Mouse (Mus musculus): ENCODE measurements around the gene Ganc. TPM values are rescaled to one million over a fixed set of nuclear protein-coding genes. Genes with fewer than 3 reads are reported as not detected.

Gene Ganc
- polyA plus RNA-seq, 1 experiment from 2014 or later = 9.9 TPM

DNA sequence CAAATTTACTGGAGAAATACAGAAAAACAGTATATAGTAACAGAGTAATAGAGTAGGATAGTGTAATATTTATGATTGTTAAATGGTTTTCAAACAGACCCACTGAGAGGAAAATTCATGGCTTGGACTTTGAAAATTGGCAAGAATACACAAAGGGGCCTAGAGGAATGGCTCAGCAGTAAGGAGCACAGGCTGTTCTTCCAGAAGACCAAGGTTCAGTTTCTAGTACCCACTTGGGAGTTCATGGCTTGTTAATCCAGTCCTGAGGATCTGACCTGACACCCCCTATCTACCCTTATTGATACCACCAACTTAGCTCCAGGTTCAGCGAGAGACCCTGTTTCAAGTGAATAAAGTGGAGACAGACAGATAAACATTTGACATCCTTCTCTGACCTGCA lies 5.7 kb upstream of the Ganc start:
- peaks cover 20% of the 10 kb centered on the region for H3K36me3 ChIP-seq (ENCODE audit: control insufficient read depth, insufficient read depth, low read length)
- H3K27me3 ChIP-seq (ENCODE audit: control insufficient read depth, insufficient read depth, low read depth, low read length) = no peaks in the 10 kb centered on the region
- WGBS = 96% methylated on average over 1 of the region's 1 CpGs
- no peak overlapping the region for H3K4me3 ChIP-seq (ENCODE audit: low read length)
- no peak overlapping the region for H3K9ac ChIP-seq (ENCODE audit: low read length)
- no peak overlapping the region for H3K27ac ChIP-seq (ENCODE audit: low read length)
- H3K4me1 ChIP-seq (replicated peaks; ENCODE audit: control insufficient read depth, insufficient read depth, low read length) = peaks cover 6% of the 10 kb centered on the region
- H3K4me2 ChIP-seq (ENCODE audit: low read depth, low read length) = no peak overlapping the region
- H3K9me3 ChIP-seq (ENCODE audit: control insufficient read depth, low read length) = no peaks in the 10 kb centered on the region
- ATAC-seq (ENCODE audit: low read depth) = no peak

DNA sequence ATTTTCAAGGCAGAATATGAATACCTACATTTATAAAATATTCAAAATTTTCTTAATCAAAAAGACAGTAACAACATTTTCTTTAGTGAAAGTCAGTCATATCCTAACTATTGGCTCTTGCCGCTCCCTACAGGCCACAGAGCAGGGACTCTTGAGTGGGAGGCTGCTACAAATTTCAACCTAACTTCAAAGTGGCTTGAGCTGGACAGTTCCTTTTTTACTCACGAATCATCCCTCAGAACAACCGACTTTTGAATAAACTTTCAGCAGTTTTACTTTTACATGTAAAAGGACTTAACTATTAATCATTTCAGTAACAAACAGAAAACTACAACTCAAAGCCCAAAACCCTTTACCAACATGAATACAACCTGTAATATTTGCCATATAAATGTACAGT lies 883 bp upstream of the Ganc start:
- H3K27me3 ChIP-seq (ENCODE audit: control insufficient read depth, insufficient read depth, low read depth, low read length) = no peaks in the 10 kb centered on the region
- H3K9ac ChIP-seq (ENCODE audit: low read length) = peak overlapping the region; percentile 41; the same call in 1 of the 2 replicates
- ATAC-seq (ENCODE audit: low read depth) = no peak

GRCm38 (mm10) chr2:120403986-120404822 lies 508 bp downstream of the Ganc start, which contains the start of gene Tmem87a:
TSS of gene Tmem87a (minus strand) at chr2:120404113.
- peak within 1 kb of the TSS; percentile 78 for H3K4me2 ChIP-seq (ENCODE audit: low read depth, low read length)
- H3K27ac ChIP-seq (ENCODE audit: low read length) = peak within 1 kb of the TSS; percentile 97
- WGBS = under 1% methylated on average over 34 of the region's 34 CpGs
- ATAC-seq (ENCODE audit: low read depth) = peak; percentile 100
- no peaks in the 10 kb centered on the region for H3K9me3 ChIP-seq (ENCODE audit: control insufficient read depth, low read length)
- no peaks in the 10 kb centered on the region for H3K36me3 ChIP-seq (ENCODE audit: control insufficient read depth, insufficient read depth, low read length)
- no peaks in the 10 kb centered on the region for H3K27me3 ChIP-seq (ENCODE audit: control insufficient read depth, insufficient read depth, low read depth, low read length)
- H3K9ac ChIP-seq (ENCODE audit: low read length) = peak within 1 kb of the TSS; percentile 82
- H3K4me1 ChIP-seq (replicated peaks; ENCODE audit: control insufficient read depth, insufficient read depth, low read length) = peaks cover 9% of the 10 kb centered on the region
- peak within 1 kb of the TSS; percentile 79 for H3K4me3 ChIP-seq (ENCODE audit: low read length)

More for the DNA sequence above, 883 bp upstream of the Ganc start:
- no peak overlapping the region for H3K27ac ChIP-seq (ENCODE audit: low read length)
- H3K36me3 ChIP-seq (ENCODE audit: control insufficient read depth, insufficient read depth, low read length) = no peaks in the 10 kb centered on the region
- peak overlapping the region; percentile 79 for H3K4me3 ChIP-seq (ENCODE audit: low read length)
- H3K4me2 ChIP-seq (ENCODE audit: low read depth, low read length) = peak overlapping the region; percentile 60
- peaks cover 9% of the 10 kb centered on the region for H3K4me1 ChIP-seq (replicated peaks; ENCODE audit: control insufficient read depth, insufficient read depth, low read length)
- no peaks in the 10 kb centered on the region for H3K9me3 ChIP-seq (ENCODE audit: control insufficient read depth, low read length)
- WGBS = 26% methylated on average over 3 of the region's 3 CpGs

- Histone ChIP-seq H3K9ac (ENCODE audit: low read length) (peak overlapping the region; percentile 78), H3K36me3 (ENCODE audit: control insufficient read depth, insufficient read depth, low read length) (no peaks in the 10 kb centered on the region), H3K27me3 (ENCODE audit: control insufficient read depth, insufficient read depth, low read depth, low read length) (no peaks in the 10 kb centered on the region), H3K4me2 (ENCODE audit: low read depth, low read length) (peak overlapping the region; percentile 78), H3K27ac (ENCODE audit: low read length) (peak overlapping the region; percentile 97), H3K9me3 (ENCODE audit: control insufficient read depth, low read length) (no peaks in the 10 kb centered on the region), H3K4me3 (ENCODE audit: low read length) (peak overlapping the region; percentile 79), H3K4me1 (replicated peaks; ENCODE audit: control insufficient read depth, insufficient read depth, low read length) (peaks cover 9% of the 10 kb centered on the region)
- ATAC-seq (ENCODE audit: low read depth) = no peak
- WGBS = 16% methylated on average over 14 of the region's 14 CpGs
Measured at GRCm38 (mm10) chr2:120404823-120405765, 1.4 kb downstream of the Ganc start.

- Histone ChIP-seq H3K4me2 (ENCODE audit: low read depth, low read length) (no peak overlapping the region), H3K27ac (ENCODE audit: low read length) (no peak overlapping the region), H3K9ac (ENCODE audit: low read length) (no peak overlapping the region), H3K27me3 (ENCODE audit: control insufficient read depth, insufficient read depth, low read depth, low read length) (no peaks in the 10 kb centered on the region), H3K36me3 (ENCODE audit: control insufficient read depth, insufficient read depth, low read length) (no peaks in the 10 kb centered on the region), H3K4me1 (replicated peaks; ENCODE audit: control insufficient read depth, insufficient read depth, low read length) (no peaks in the 10 kb centered on the region), H3K9me3 (ENCODE audit: control insufficient read depth, low read length) (no peaks in the 10 kb centered on the region), H3K4me3 (ENCODE audit: low read length) (no peak overlapping the region)
- ATAC-seq (ENCODE audit: low read depth) = no peak
- WGBS = 86% methylated on average over 3 of the region's 3 CpGs
Measured at GRCm38 (mm10) chr2:120411096-120411628, 7.5 kb downstream of the Ganc start.

GRCm38 (mm10) chr2:120414113-120414512 lies 10.4 kb downstream of the Ganc start:
- H3K4me2 ChIP-seq (ENCODE audit: low read depth, low read length) = no peak overlapping the region
- no peak for ATAC-seq (ENCODE audit: low read depth)

GRCm38 (mm10) chr2:120414738-120415414 lies 11.2 kb downstream of the Ganc start:
- no peaks in the 10 kb centered on the region for H3K4me1 ChIP-seq (replicated peaks; ENCODE audit: control insufficient read depth, insufficient read depth, low read length)
- H3K4me3 ChIP-seq (ENCODE audit: low read length) = no peak overlapping the region
- no peaks in the 10 kb centered on the region for H3K36me3 ChIP-seq (ENCODE audit: control insufficient read depth, insufficient read depth, low read length)
- H3K27me3 ChIP-seq (ENCODE audit: control insufficient read depth, insufficient read depth, low read depth, low read length) = no peaks in the 10 kb centered on the region
- no peaks in the 10 kb centered on the region for H3K9me3 ChIP-seq (ENCODE audit: control insufficient read depth, low read length)
- H3K27ac ChIP-seq (ENCODE audit: low read length) = no peak overlapping the region
- ATAC-seq (ENCODE audit: low read depth) = no peak
- no peak overlapping the region for H3K9ac ChIP-seq (ENCODE audit: low read length)
- 62% methylated on average over 1 of the region's 1 CpGs for WGBS
- no peak overlapping the region for H3K4me2 ChIP-seq (ENCODE audit: low read depth, low read length)

More at GRCm38 (mm10) chr2:120414113-120414512, 10.4 kb downstream of the Ganc start:
- Histone ChIP-seq H3K36me3 (ENCODE audit: control insufficient read depth, insufficient read depth, low read length) (no peaks in the 10 kb centered on the region), H3K4me1 (replicated peaks; ENCODE audit: control insufficient read depth, insufficient read depth, low read length) (no peaks in the 10 kb centered on the region), H3K9ac (ENCODE audit: low read length) (no peak overlapping the region), H3K27ac (ENCODE audit: low read length) (no peak overlapping the region), H3K4me3 (ENCODE audit: low read length) (no peak overlapping the region), H3K9me3 (ENCODE audit: control insufficient read depth, low read length) (no peaks in the 10 kb centered on the region), H3K27me3 (ENCODE audit: control insufficient read depth, insufficient read depth, low read depth, low read length) (no peaks in the 10 kb centered on the region)

DNA sequence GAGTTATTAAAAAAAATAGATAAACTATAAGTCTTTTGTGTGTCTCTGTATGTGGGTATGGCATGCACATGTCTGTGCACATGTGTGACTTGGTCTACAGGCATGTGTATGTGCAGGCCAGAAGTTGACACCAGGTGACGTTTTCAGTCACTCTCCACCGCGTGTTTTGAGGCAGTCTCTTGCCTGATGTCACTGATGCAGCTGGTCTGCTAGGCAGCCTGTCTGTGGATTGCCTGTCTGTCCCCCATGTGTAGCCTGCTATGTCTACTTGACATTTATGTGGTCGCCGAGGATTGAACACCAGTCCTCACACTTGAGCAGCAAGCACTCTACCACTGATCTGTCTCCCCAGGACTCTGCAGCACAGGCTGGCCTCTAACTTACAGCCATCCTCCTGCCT lies 20.7 kb downstream of the Ganc start:
- no peak overlapping the region for H3K4me3 ChIP-seq (ENCODE audit: low read length)
- H3K27me3 ChIP-seq (ENCODE audit: control insufficient read depth, insufficient read depth, low read depth, low read length) = no peaks in the 10 kb centered on the region
- WGBS = 70% methylated on average over 5 of the region's 5 CpGs
- H3K36me3 ChIP-seq (ENCODE audit: control insufficient read depth, insufficient read depth, low read length) = no peaks in the 10 kb centered on the region
- no peaks in the 10 kb centered on the region for H3K4me1 ChIP-seq (replicated peaks; ENCODE audit: control insufficient read depth, insufficient read depth, low read length)
- no peak overlapping the region for H3K4me2 ChIP-seq (ENCODE audit: low read depth, low read length)
- no peak overlapping the region for H3K9ac ChIP-seq (ENCODE audit: low read length)
- H3K27ac ChIP-seq (ENCODE audit: low read length) = no peak overlapping the region
- no peaks in the 10 kb centered on the region for H3K9me3 ChIP-seq (ENCODE audit: control insufficient read depth, low read length)
- ATAC-seq (ENCODE audit: low read depth) = no peak

Data from lung, embryonic 16.5 days (tissue).